Mouse (Mus musculus) telencephalon, adult 2 months (tissue): ENCODE data around the gene Gm37240.

Experiments
- DNase-seq: peaks from one replicate; pipeline ENCODE4 v3.0.0-alpha.2; 2011; ENCODE audit warnings: low read depth, low spot score

The Gm37240 gene

DNA sequence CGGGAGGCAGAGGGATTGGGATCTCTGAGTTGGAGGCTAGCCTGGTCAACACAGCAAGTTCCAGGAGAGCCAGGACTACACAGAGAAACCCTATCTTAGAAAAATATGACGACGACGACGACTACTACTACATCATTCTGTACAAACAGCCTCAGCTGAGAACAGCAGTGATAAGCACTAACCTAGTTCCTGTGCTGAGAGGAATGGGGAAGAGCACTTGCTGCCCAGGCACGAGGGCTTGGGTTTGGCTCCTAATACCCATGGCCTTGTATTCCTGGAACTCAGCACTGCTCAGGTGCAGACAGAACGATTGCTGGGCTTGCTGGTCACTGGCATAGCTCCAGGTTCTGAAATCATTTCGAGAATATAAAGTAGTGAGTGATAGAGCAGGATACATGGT is 1178.2 kb downstream of the Gm37240 start:
- no peak for DNase-seq

DNA sequence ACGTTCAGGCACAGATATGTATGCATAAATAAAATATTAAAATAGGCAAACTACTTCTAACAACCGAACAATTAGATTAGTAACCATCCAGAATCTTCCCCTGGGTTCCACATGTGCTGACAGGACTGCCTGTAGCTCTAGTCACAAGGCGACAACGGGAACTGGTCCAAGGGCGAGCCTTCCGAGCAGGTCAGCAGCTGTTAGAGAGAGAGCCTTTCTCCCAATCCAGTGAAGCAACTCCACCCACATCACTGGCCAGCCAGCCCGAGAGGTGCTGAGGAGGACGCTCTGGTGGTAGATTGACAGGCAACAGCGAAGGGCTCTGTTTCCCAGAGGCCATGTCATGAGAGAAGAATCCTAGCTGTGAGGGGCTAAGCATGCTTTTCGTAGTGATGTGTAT is 1178.8 kb downstream of the Gm37240 start:
- no peak for DNase-seq

DNA sequence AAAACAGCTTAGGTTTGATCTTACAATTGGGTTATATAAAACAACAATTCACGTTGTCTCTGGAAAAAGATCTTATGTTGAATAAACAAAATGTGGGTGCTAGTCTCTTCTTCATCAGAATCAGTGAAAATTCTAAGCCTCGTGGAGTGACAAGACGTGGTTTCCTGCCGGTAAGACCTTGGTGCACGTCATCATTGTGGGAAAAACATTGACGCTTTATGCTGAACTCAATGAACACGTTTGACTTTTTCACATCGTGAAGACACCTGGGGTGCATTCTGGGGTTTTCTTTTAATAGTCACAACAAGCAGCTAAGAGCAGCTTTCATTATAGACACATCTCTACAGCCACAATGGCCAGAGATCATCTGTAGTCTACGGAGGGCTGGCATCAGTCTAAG is 1182.1 kb downstream of the Gm37240 start:
- DNase-seq: no peak

DNA sequence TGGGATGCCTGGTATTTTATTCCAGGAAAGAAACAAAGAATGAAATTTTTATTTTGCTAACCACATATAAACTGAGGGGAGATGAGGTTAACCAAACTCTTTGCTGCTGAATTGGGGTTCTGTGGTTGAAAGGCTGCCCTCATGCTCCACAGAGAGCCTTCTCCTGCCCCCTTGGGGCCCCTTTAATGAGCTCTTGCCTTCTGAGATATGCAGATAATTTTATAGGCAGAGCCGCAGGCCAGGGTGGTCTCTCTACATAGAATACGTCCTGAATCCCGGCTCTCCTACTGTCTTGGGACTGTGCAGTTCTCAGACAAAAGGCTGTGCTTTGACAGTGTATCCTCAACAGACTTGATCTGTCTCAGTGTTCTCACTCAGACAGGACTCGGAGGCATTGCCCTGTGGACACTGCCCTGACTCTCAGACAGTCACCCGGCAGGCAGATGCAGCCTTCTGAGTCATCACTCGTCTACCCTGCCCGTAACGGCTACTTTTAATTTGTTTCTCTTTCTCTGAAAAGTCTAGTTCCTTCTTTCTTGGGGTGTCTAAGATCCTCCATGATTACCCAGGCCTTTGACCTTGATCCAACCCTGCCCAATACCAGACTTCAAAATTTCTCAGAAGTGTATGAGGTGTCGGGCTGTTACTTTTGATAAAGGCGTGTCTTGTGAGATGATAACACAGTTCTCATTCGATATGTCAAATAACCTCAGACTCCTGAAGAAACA is 1184.1 kb downstream of the Gm37240 start:
- no peak for DNase-seq

DNA sequence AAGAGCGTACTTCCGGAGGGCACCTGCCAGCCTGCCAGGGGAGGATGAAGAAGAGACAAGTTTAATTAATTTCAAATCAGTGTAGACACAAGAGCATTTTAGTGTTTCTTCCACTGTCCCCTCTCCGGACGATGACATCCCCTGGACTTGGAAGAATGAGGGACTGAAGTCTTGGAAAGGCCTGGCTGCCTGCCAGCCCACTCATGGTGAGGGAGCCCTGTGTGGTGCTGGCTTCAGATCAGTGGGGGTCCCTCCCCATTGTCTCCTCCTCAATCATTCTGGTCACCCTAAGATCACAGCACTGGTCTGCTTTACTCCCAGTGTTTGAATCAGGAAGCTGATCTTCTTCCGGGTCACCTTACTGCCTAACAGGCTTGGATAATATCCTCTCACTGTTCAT is 1185.4 kb downstream of the Gm37240 start:
- no peak for DNase-seq

DNA sequence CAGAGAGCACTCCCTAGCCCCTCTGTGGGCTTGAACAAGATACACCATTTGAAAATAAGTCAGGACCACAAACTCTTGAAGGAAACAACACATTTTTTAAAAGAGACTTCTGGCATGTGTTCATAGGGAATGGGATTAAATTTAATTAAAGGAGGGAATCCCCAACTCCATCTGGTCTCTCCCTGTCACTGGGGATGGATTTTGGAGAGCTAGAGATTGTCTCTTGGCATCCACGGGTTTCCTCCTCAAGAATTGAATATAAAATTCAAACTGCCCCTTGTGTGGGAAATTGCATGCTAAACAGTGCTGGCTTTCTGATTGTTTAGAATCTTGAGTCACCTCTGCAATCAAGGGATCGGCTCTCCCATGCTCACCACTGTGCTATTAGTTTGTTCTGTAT is 1185.8 kb downstream of the Gm37240 start:
- no peak for DNase-seq

DNA sequence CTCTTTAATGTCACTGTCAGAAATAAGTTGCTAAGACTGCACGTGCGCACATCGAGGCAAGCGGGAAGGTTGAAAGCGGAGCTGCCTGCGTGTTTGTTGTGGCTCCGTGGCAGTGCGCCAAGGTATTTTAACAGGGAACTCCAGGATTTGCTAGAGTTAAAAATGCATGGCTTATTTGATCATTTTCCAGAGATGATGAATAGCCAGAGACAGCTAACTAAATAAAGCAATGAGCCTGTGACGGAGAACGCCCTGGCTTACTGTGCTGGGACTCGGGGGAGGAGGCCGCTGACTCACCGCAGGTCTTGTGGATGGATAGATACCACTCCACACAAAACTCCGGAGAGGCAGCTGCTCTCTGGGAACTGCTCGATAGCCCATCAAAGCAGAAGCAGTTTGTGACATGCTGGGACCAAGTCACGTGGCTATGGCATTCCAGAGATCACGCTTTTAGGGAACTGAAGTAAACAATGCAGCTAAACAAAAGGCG is 1190.8 kb downstream of the Gm37240 start:
- DNase-seq: peak; percentile 46

DNA sequence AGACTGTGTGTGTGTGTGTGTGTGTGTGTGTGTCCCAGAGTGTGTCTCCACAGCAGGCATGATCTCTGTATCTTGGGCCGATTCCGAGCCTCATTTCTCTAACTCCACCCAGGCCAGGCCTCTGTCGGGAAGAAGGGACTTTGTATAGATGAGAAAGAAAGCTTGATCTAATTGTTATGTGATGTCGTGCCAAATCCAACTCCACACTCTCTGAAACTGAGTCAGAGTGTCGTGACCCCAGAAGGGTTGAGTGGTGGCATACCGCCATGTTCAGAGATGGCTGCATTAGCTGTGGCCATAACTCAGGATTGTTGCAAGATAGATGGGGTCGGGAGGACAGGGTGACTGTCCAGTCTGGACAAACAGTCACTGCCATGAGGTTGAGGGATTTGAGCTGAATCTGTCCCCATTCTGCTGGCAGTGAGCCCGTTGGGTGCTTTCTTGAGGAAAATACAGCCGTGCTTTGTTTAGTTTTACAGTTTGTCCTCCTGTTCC is 1191.4 kb downstream of the Gm37240 start:
- DNase-seq: no peak

DNA sequence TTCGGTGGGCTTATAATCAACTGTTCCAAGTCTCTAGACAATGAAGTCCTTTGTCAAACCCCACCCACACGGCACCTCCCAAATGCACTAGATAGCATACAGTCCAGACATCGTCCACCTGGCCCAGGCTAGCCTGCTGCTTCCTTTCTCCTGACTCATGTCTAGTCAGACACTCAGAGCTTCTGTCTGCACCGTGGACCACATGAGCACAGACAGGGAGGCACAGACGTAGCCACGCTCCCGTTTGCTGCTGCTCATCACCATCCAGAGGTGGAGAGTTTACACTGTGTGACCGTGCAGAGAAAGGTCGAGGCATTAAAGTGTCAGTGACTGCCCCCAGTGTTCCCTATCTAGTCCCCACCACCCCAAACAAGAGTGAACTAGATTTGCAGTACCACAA is 1191.9 kb downstream of the Gm37240 start:
- no peak for DNase-seq

DNA sequence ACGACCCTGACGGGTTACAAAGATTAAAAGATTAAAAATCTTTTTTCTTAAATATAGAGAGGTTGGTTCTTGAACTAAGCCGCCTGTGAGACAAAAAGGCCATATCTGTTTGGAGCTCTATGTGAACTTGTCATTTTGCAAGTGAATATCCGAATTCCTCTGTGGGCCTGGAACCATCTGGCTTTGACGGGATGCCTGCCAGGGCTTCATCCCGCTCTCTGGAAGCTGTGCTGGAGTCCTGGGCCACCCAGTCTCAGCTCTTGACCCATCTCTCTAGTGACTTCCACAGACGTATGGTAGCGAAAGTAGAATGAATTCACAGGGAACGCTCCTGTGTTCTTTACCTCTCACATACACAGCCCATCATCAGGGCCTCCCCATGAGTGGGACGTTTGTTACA is 1193.4 kb downstream of the Gm37240 start:
- no peak for DNase-seq

DNA sequence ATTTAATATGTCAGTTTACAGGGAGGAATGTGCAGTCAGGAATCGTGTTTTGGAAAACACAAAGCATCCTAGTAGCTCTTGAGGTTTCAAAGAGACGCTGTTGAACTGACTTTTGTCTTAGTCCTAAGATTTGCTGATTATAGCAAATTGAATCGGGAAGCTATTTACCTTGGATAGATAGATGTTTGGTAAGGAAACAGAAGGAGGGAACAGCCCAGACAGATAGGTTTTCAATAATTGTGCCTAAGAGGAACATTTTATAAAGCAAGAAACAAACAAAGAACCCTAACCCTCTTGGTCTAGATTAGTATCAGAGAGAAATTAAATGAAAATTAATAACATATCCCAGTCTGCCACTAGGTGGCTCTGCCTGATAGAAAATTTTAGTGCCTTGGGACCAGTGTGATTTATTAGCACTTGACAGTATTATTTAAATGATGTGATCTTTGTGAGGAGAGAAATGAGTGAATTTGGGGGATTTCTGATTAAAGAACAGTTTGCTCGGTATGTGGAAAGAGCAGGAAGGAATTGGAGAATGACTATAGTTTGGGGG is 1194.6 kb downstream of the Gm37240 start:
- peak; percentile 35 for DNase-seq

DNA sequence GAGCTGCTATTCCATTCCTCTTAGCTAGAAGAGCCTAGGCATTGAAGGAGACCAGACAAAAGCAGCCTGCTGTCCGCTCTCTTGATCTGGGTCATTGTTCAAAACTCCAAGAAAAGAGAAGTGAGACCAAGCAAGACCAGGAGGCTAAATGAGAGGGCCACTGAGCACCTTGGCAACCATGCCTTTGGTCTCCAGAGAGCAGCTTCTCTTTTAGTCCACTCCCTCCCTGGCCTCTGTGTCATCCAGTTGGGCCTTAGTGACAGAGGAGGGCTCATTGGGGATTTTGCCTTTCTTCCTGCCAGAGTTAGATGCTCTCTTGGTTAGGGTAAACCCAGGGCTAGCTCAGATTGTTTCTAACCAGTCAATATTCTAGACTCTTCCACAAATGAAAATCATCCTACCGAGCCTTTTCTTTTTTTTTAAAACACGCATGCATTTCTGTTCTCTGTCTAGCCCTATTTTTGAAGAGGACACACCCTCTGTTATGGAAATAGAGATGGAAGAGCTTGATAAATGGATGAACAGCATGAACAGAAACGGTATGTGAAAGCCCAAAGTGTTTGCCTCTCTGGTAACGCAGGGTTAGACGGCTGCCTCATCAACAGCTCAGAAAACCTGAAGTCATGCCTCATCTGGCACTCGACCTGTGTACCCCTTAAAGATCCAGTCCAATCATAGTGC is 1197.1 kb downstream of the Gm37240 start:
- no peak for DNase-seq

DNA sequence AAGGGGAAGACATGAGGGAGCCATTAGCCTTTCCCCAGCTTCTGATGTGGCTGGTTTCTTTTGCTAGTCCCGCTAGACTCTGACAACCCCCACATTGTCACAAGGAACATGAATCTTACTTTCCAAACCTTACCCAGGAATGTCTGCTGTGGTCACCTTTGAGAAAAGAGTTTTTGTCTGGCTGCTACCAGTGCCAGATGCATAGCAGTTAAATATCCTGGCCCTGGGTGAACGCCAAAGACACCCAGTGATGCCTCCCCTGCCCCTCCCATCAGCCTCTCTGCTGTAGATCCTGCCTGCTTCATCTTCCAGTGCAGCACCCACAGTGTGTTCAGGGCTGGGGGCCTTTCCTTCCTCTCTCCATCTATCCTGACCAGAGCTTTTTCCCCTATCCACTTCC is 1197.7 kb downstream of the Gm37240 start:
- DNase-seq: no peak

DNA sequence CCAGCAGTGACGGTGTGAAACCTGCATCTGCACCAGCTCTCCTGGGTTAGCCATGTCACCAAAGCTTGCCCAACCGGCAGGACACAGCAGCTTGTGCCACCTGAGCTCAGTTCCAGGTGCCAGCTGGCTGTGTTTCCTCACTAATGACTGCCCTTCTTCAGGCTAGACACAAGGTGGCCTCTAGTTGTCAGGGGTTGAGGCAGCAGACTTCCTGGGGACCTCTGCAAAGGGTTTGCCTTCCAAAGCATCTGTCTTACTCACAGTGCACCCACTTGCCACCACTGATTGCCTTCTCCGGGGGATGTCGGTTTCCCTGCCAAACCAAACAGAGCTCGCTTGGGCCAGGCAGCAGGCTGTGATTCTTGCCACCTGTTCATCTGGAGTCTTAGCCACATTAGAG is 1199.1 kb downstream of the Gm37240 start:
- DNase-seq: no peak

DNA sequence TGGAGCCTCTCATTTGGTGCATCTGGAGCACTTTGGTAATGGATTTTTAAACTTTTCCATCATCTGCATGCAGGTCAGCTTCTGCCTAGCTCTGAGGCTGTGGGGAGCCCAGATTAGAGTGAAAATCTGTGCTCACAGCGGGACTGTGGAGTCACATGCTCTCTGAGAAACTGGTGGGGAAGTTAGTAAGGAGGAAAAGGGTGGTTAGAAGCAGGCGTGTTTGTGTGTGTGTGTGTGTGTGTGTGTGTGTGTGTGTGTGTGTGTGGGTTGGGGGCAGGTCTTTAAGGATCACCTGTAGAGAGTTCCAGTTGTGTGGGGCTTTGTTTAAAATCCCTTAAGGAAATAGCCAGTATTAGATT is 1199.9 kb downstream of the Gm37240 start:
- DNase-seq: no peak

DNA sequence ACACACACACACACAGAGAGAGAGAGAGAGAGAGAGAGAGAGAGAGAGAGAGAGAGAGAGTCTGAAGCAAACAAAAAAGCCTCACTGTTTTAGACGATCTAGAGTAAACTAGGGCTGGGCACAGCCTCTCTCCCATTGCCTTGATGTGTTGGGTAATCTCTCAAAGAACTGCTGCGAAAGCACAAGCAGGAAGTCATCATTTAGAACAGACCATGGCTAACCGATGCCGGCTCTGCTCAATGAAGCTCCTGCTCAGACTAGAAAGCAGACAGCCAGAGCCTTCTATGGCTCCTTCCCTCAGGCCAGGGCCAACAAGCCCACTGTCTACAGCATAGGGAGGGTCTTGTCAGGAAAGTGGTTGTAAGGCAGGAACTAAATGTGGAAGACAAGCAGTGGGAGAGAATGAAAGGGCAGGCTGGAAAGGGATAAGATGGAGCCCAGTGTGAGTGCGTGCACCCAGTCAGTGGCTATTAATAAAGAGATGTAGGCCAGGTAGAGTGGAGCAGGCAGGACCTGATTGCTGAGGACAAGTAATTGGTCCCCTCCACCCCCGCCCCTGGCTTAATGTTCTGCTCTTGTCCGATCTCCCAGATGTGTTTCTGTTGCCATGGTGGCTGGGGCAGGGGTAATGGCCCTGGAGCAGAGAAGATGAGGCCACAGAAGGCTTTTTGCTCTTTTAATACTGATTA is 1200.4 kb downstream of the Gm37240 start:
- DNase-seq: no peak

DNA sequence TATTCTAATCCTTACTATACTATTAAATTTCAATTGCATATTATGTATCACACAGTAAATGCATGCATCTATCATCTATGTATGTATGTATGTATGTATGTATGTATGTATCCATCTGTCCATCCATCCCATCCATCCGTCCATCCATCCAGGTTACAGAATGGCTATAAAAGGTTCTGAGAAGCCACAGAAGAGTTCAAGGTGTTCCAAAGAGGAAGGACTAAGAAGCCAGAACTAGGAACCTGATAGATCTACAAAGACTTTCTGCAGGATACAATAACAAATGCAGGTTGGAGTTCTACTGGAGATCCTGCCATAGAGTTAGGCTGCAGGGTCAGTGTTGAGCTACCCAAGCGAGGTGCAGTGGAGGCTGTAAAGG is 1201.0 kb downstream of the Gm37240 start:
- no peak for DNase-seq

DNA sequence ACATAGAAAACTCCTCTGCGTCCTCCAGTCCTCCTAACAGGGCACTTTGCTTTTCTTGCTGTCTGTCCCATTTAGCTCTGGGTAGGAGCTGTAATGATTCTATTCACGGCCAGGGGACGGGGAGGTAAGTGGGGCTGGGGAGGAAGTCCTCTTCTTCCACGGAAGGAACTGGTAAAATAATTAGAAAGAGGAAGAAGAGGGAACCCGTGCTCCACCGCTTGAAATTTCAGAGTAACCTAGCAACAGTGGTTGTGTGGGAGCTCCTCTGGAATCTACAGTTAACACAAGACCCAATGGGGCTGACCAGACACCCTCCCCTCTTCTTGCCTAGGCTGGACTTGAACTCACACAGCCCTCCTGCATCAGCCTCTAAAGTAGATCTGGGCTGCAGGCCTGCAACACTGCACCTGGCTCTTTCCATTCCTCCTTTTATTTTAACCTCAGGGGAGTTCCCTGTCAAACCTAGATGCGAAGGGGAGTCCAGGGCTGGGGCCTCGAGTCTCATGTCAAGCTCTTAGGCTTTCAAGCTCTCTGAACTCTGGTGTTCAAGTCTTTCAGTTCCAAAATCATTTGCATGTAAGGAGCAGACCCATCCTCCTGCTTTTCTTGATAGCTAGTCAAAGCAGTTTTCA is 1201.5 kb downstream of the Gm37240 start:
- no peak for DNase-seq

DNA sequence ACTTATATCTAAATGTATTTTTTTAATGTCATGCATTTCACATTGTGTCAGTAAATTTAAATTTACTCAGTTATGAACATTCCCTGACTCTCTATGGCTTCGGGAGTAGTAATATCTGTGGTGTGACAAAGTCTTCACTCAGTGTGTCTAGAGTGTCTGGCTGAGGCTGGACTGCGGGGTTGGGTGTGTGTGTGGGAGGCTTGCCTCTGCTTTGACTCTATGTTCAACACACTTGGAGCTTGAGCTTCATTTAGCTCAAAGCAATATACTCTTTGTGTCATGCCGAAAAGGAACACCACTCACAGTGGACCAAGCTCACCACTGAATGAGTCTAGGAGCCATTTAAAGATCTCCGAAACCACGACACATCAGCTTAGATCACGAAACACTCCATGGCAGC is 1203.5 kb downstream of the Gm37240 start:
- DNase-seq: no peak

DNA sequence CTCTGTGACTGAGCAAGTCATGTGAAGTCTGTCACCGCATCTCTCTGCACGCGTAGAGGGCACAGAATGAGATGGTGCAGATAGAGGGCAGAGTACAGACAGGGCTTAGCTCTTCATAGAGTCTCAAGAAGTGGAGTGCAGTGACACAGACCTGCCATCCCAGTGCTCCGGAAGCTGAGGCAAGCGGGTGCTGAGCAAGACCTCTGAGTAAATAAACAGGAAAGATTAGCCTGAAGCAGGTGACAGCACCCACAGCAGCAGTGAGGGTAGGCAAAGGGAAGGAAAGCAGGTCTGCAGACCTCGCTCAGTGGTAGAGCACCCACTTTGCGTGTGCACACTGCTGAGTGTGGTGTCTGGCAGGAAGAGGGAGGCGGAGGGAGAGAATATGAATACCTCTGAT is 1205.6 kb downstream of the Gm37240 start:
- no peak for DNase-seq

DNA sequence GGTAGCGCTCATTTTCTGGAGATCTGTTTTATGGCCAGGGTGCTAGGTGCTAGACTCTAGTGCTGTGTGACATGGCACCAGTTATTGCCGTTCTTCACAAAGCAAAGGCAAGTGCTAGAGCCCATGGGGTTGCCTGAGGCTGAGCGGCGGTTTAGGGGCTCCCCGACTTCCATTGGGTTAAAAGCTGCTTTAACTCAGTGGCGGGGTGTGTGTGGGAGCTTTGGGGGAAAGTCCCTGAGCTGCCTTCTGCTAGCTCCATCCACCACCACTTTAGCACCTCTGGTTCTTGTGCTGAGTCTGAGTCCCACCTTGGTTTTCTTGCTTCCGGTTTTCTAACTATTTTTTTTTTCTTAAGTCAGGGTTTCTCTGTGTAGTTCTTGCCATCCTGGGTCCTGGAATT is 1207.3 kb downstream of the Gm37240 start:
- DNase-seq: no peak

DNA sequence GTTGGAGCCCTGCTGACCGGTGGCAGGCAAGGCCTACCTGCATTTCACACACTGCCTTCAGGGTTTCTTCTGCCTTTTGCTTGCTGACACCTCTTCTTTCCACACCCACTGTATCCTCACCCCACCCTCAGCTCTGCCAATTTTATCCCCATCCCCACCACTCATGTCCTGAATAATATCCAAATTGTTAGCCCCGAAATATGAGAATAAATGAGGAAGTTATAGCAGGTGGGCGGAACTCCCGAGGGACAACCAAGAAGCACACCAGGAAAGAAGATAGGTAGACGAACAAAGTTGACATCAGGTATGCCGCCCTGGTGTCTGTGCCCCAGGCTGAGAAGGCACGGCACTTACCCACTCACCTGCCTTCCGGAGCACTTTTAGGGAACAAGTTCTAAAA is 1207.8 kb downstream of the Gm37240 start:
- no peak for DNase-seq
